Mouse (Mus musculus) CH12.LX (cell line): ENCODE measurements around the gene Serpinb9b.

ENCODE experiments used
- CTCF ChIP-seq, 2 experiments: IDR thresholded peaks in 1 of 2; conservative IDR thresholded peaks in 1 of 2; 2 replicates each; pipeline ENCODE4 v1.5.1; 2011 to 2012; ENCODE audit warnings: low read depth in 2 of 2, low read length in 2 of 2, improper control_type of control experiment in 1 of 2, inconsistent platforms in 1 of 2, mild to moderate bottlenecking in 1 of 2, moderate library complexity in 1 of 2
- MYC ChIP-seq: IDR thresholded peaks from 2 replicates; pipeline ENCODE4 v1.6.1; 2011; ENCODE audit warnings: low read depth, mild to moderate bottlenecking, improper control_type of control experiment, low read length
- NELFE ChIP-seq: IDR thresholded peaks from 2 replicates; pipeline ENCODE4 v1.6.1; 2011; ENCODE audit warnings: low read depth, low read length, improper control_type of control experiment

- TF ChIP-seq NELFE (no peak), CTCF (conservative IDR thresholded peaks at IDR 0.05 in 1 of 2, IDR thresholded peaks at IDR 0.05 in 1 of 2; ENCODE audit: low read depth in 2 of 2, low read length in 2 of 2) (no peak), MYC (no peak)
Measured at GRCm38 (mm10) chr13:33078056-33078705, 51.0 kb downstream of the Serpinb9b start, which contains the start of gene Serpinb1b.
